Mouse (Mus musculus) midbrain, embryonic 10.5 days (tissue): ENCODE data around the gene B4galt5. TPM values are rescaled to one million over a fixed set of nuclear protein-coding genes. Genes with fewer than 3 reads are reported as not detected.
A peak's percentile ranks its signal among the peaks of the same experiment; 100 is the strongest.

Experiments
- DNase-seq: peaks from one replicate; pipeline ENCODE4 v3.0.0-alpha.2; 2017; ENCODE audit warnings: low spot score
- H3K27ac ChIP-seq: fragments of 300-500 bp; sonication (generic); replicated peaks from 2 replicates; pipeline ENCODE4 v1.5.1; 2016; ENCODE audit warnings: mild to moderate bottlenecking
- H3K27me3 ChIP-seq: fragments of 300-500 bp; sonication (generic); 2 replicates; pipeline ENCODE4 v1.6.1; 2016; ENCODE audit warnings: low read depth, mild to moderate bottlenecking; ENCODE audit not compliant: poor library complexity, severe bottlenecking
- H3K36me3 ChIP-seq: fragments of 300-500 bp; sonication (generic); 2 replicates; pipeline ENCODE4 v1.6.1; 2016; ENCODE audit warnings: mild to moderate bottlenecking, moderate library complexity
- H3K4me1 ChIP-seq: fragments of 300-500 bp; sonication (generic); 2 replicates; pipeline ENCODE4 v1.6.1; 2016
- H3K4me3 ChIP-seq: fragments of 300-500 bp; sonication (generic); 2 replicates; pipeline ENCODE4 v1.5.1; 2016; ENCODE audit warnings: mild to moderate bottlenecking, moderate library complexity
- H3K9me3 ChIP-seq: fragments of 300-500 bp; sonication (generic); replicated peaks from 2 replicates; pipeline ENCODE4 v1.6.1; 2016; ENCODE audit warnings: mild to moderate bottlenecking
- WGBS: fragments of 180-500 bp; shearing (Covaris S2); methylation state at CpG from one replicate; pipeline ENCODE4 v1.1.7; 2016; 5-methylcytosine and 5-hydroxymethylcytosine counted together
- polyA plus RNA-seq: library from polyadenylated mRNA; unstranded; fragments of >200 nt; fragmentation: Nextera tagmentation; extraction: Ambion mirVana; gene quantifications from 2 replicates; pipeline ENCODE4 v1.2.1, GENCODE M21; 2016

The B4galt5 gene
- polyA plus RNA-seq, 1 experiment from 2014 or later = 9.1 TPM

DNA sequence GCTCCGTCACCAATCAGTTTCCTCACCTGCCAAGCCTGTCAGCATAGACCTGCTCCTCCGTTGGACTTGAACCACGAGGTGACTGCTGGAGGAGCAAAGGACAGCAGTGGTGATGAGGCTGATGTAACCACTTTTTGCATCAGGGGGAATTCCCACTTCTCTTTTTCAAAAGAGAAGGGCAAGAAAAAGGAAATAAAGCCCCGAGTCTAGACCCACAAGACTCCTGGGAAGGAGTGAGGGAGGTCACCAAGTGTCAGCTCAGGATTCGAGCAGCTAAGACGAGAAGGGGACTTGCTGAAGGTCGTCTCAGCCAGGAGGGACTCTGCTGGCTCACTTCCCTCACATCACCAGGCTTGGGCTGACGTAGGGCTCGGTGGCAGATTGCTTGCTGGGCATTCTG, 26.2 kb upstream of the B4galt5 start:
- Histone ChIP-seq H3K4me1 (peaks cover 21% of the 10 kb centered on the region), H3K27me3 (no peaks in the 10 kb centered on the region), H3K4me3 (no peak overlapping the region), H3K9me3 (no peaks in the 10 kb centered on the region), H3K36me3 (no peaks in the 10 kb centered on the region), H3K27ac (no peak overlapping the region)
- 81% methylated on average over 9 of the region's 9 CpGs for WGBS
- DNase-seq = no peak

DNA sequence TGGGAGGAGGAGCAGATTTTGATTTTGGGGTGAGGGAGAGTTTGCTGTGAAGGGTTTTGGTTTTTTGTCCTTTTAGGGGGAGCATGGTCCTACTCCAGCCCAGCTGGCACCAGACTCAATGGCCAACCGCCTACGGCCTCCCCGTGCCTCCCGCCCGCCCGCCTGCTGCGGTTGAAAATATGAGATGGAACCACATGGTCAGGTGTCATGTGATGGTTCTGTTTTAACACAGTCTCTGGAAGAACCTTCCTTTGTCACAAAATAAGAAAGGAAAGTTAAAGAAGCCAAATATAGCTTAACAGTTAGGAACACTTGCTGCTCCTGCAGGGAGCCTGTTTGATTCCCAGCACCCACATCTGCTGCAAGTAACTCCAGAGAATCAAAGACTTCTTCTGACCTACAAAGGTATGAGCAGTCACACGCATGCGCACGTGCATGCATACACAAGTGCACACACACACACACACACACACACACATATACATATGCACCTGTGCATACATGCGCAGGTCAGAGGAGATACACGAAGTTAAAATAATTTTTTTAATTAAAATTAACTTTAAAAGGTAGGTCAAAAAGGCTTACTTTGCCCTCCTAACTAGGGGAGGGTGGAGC, 25.3 kb upstream of the B4galt5 start:
- no peaks in the 10 kb centered on the region for H3K9me3 ChIP-seq
- no peak overlapping the region for H3K4me3 ChIP-seq
- H3K27me3 ChIP-seq = no peaks in the 10 kb centered on the region
- no peaks in the 10 kb centered on the region for H3K36me3 ChIP-seq
- H3K27ac ChIP-seq = no peak overlapping the region
- no peak for DNase-seq
- WGBS = 92% methylated on average over 12 of the region's 12 CpGs
- H3K4me1 ChIP-seq = peaks cover 16% of the 10 kb centered on the region

DNA sequence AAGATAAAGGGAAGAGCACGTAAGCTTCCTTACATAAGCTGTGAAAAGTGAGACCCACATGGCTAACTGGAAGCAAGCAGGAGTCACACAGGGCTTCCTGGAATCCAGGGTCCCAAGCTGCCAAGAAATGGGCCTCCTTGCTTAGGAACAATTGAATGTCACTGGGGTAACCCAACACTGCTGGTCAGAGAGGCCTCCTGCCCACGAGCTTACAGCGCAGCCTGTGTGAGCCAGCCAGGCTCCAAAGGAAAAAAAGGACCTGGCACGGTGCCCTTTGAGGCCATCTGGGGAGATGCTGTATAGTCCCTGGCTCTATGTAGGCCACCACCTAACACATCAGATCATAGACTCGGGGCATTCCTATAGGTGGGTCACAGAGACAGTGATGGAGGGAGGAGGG, 24.3 kb upstream of the B4galt5 start:
- Histone ChIP-seq H3K27ac (no peak overlapping the region), H3K27me3 (no peaks in the 10 kb centered on the region), H3K4me3 (no peak overlapping the region), H3K4me1 (peaks cover 8% of the 10 kb centered on the region; the same call in 1 of the 2 replicates), H3K36me3 (no peaks in the 10 kb centered on the region), H3K9me3 (no peaks in the 10 kb centered on the region)
- no peak for DNase-seq
- WGBS = 87% methylated on average over 5 of the region's 5 CpGs

DNA sequence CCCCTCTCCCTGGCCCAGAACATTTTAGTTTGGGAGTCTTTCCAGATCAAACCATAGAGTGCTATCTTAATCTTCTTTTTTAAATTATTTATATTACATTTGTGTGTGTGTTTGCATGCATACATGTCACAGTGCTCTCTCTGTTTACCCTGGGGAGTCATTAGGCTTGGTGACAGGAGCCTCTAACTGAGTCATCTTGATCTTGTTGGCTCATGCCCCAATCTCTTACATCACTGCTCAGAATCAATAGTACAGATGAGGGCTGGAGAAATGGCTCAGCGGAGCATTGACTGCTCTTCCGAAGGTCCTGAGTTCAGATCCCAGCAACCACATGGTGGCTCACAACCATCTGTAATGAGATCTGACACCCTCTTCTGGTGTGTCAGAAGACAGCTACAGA, 22.5 kb upstream of the B4galt5 start:
- H3K27me3 ChIP-seq = no peaks in the 10 kb centered on the region
- H3K27ac ChIP-seq = no peak overlapping the region
- no peak overlapping the region for H3K4me3 ChIP-seq
- H3K4me1 ChIP-seq = 0 out of 2 replicates have a peak, but pooled peaks cover 3% of the 10 kb centered on the region
- no peaks in the 10 kb centered on the region for H3K9me3 ChIP-seq
- no peak for DNase-seq
- 99% methylated on average over 2 of the region's 2 CpGs for WGBS
- no peaks in the 10 kb centered on the region for H3K36me3 ChIP-seq

DNA sequence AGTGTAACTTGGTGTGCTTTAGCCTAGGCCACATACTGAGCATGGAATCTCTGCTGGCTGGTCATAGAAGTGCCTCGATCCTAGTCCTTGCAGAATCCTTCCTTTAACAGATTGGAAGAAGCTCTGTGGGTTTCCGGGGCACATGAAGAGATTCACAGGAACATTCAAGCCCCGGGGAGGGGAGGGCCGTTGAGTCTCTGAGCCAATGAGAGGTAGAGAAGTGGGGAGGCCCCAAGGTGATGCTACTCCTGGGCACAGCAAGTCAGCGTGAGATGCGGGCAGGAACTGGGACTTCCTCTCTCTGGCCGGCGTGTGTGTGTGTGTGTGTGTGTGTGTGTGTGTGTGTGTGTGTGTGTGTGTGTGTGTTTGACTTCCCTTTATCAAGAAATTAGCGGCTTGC, 19.3 kb upstream of the B4galt5 start:
- Histone ChIP-seq H3K36me3 (no peaks in the 10 kb centered on the region), H3K27ac (no peak overlapping the region), H3K9me3 (peaks cover 4% of the 10 kb centered on the region; the same call in 1 of the 2 replicates), H3K4me1 (no peaks in the 10 kb centered on the region), H3K4me3 (no peak overlapping the region), H3K27me3 (no peaks in the 10 kb centered on the region)
- no peak for DNase-seq
- WGBS = 85% methylated on average over 7 of the region's 9 CpGs

DNA sequence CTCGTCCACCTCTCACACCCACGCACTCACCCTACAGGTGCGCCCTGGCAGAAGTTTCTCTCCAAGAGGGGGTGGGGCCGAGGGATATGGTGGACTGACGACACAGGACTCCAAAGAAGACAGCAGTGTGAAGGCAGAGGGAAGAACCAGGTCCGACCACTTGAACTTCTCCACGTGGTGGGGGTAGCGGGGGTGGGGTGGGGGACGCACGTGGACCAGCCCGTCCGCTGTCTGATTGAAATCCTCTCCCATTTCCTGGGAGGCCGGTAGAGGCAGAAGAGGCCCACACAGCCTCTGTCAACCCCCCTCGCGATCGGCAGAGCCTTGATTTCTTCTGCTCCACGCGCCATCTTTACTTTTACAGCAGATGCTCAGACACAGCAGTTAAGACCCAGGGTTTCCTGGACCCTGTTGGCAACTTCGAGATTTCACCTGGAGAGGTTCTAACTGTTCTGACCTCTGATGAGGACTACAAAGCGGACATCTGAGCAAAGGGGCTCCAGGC, 18.8 kb upstream of the B4galt5 start:
- WGBS = 66% methylated on average over 20 of the region's 20 CpGs

DNA sequence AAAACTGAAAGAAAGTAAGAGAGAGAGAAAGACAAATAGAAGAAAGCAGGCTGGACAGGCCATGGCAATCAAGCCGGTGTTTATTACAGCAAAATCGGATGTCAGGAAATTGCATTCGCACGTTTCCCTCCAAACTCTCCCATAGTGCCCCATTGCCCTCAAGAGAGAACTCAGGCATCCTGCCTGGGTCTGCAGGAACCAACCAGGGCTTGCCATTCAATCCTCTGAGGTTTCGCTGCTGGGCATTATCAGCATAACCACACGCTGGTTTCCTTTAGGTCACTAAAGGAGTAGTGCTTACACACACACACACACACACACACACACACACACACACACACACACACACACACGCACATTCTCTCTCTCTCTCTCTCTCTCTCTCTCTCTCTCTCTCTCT, 18.3 kb upstream of the B4galt5 start:
- 57% methylated on average over 7 of the region's 7 CpGs for WGBS
- no peaks in the 10 kb centered on the region for H3K27me3 ChIP-seq
- no peaks in the 10 kb centered on the region for H3K36me3 ChIP-seq
- H3K9me3 ChIP-seq = peaks cover 4% of the 10 kb centered on the region; the same call in 1 of the 2 replicates
- no peaks in the 10 kb centered on the region for H3K4me1 ChIP-seq
- H3K27ac ChIP-seq = no peak overlapping the region
- DNase-seq = no peak
- H3K4me3 ChIP-seq = no peak overlapping the region

More for the DNA sequence above, 18.8 kb upstream of the B4galt5 start:
- H3K9me3 ChIP-seq = peaks cover 4% of the 10 kb centered on the region; the same call in 1 of the 2 replicates
- no peaks in the 10 kb centered on the region for H3K27me3 ChIP-seq
- no peak for DNase-seq
- no peak overlapping the region for H3K4me3 ChIP-seq
- no peak overlapping the region for H3K27ac ChIP-seq
- H3K4me1 ChIP-seq = no peaks in the 10 kb centered on the region
- no peaks in the 10 kb centered on the region for H3K36me3 ChIP-seq

DNA sequence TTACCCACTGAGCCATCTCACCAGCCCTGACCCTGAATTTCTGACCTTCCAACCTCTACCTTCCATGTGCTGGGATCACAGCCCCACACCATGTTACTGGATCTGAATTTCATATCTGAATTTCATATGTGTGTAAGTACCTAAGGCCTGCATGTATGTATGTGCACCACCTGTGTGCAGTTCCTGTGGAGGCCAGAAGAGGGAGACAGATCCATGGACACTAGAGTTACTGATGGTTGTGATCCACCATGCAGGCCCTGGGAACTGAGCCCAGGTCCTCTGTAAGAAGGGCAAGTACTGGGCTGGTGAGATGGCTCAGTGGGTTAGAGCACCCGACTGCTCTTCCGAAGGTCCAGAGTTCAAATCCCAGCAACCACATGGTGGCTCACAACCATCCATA, 16.1 kb upstream of the B4galt5 start:
- 91% methylated on average over 2 of the region's 2 CpGs for WGBS
- H3K9me3 ChIP-seq = peaks cover 4% of the 10 kb centered on the region; the same call in 1 of the 2 replicates
- no peaks in the 10 kb centered on the region for H3K27me3 ChIP-seq
- H3K4me3 ChIP-seq = no peak overlapping the region
- H3K36me3 ChIP-seq = no peaks in the 10 kb centered on the region
- no peak for DNase-seq
- no peak overlapping the region for H3K27ac ChIP-seq
- H3K4me1 ChIP-seq = no peaks in the 10 kb centered on the region

DNA sequence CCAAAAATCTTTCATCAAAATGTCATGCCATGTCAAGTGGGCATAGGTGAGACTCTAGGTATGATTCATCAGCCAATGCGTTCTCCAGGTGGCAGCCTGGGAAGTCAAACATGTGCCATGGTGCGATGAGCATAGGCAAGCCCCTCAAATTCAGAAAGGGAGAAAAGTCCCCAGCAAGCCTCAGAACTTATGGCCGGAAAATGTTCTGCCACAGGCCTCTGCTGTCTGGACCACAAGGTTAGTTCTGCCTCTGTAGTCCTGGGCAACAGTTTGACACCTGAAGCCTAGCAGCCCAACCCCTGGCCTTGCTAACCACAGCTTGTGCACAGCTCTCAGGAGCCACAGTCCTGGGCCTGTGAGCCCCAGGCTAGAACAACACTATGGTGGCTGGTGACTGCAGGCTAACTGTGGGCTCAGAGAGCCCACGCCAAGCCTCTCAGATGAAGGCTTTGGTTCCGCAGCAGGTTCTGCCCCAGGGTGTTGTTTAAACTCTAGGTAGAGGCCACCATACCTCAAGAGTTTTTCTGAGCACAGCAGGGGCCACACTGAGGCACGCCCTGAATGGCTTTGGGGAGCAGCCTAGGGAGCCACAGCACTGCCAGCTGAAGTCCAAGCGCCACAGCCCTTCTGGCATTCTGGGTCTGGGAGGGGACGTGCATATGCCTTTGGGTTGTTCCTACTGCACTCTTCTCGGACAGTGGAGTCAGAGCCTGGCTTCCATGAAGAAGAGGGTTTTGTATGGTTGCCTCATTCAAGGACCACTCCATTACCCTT, 14.5 kb upstream of the B4galt5 start:
- H3K27ac ChIP-seq = 0 out of 2 replicates have a peak overlapping the region, but pooled peaks have one; percentile 42
- no peaks in the 10 kb centered on the region for H3K36me3 ChIP-seq
- H3K27me3 ChIP-seq = no peaks in the 10 kb centered on the region
- H3K4me3 ChIP-seq = no peak overlapping the region
- H3K4me1 ChIP-seq = no peaks in the 10 kb centered on the region
- WGBS = 68% methylated on average over 9 of the region's 9 CpGs
- no peak for DNase-seq
- peaks cover 4% of the 10 kb centered on the region; the same call in 1 of the 2 replicates for H3K9me3 ChIP-seq

DNA sequence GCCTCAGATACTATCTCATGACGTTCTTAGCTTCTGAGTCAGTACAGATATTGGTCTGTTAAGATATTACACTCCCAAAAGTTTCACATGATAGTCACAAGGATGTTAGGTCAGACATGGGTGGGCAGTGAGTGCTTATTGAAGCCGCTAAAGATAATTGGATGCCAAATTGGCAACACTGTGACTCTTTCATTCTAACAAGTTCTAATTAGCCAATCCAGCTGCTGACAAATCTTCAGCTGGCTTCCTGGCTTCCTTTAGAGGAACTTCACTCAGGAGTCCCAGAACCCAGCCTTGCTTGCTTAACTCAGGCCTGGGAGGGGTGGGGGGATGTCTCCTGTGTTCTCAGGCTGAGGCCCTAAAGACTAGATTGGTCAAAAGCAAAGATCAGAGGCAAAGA, 9.5 kb upstream of the B4galt5 start:
- H3K4me1 ChIP-seq = peaks cover 9% of the 10 kb centered on the region
- 89% methylated on average over 2 of the region's 2 CpGs for WGBS
- no peak overlapping the region for H3K27ac ChIP-seq
- DNase-seq = no peak
- H3K4me3 ChIP-seq = no peak overlapping the region
- H3K36me3 ChIP-seq = no peaks in the 10 kb centered on the region
- H3K9me3 ChIP-seq = no peaks in the 10 kb centered on the region
- H3K27me3 ChIP-seq = no peaks in the 10 kb centered on the region

DNA sequence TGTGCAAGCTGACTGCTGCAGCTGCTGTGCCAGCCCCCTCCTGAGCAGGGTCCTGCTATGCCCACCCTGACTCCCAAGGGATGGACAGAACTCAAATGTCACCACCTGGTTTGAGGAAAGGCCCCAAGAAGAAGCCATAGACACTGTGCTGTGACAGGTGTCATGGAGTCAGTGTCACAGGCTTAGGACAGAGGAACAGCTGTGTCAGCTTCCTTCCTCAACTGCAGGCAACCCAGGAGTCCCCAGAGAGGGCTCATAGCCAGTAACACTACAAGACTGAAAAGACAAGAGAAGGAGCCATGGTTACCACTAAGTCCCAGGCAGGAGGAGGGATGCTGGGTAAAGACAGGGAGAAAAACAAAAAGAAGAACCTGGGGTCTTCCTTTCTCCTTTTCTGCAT, 7.9 kb upstream of the B4galt5 start:
- no peaks in the 10 kb centered on the region for H3K36me3 ChIP-seq
- peaks cover 14% of the 10 kb centered on the region for H3K27me3 ChIP-seq
- H3K4me3 ChIP-seq = no peak overlapping the region
- DNase-seq = no peak
- H3K9me3 ChIP-seq = no peaks in the 10 kb centered on the region
- H3K27ac ChIP-seq = no peak overlapping the region
- peaks cover 19% of the 10 kb centered on the region for H3K4me1 ChIP-seq

DNA sequence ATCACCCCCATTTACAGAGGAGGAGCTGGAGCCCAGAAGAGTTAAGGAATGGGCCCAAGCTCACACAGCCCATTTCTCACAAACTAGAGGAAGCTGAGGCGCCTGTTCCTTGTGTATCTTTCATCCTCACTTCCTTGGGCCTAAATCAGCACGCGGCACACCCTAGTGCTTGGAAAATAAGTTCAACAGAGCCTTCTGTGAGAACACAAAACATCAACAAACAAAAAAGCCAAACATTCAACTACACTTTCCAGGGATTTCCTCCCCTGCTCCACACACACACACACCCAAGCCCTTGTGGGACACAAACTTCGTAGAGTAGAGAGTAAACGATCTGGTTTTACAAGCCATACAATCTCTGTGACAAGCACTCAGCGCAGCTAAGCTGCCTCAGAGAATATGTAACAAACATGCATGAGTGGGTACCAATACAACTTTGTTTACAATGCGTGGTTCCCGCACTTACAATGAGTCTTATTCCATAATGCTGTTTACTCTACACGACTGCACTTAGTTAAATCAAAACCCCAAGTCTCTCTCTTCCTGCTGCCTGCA, 5.7 kb upstream of the B4galt5 start:
- 75% methylated on average over 9 of the region's 9 CpGs for WGBS
- Histone ChIP-seq H3K36me3 (no peaks in the 10 kb centered on the region), H3K27ac (no peak overlapping the region), H3K27me3 (peaks cover 36% of the 10 kb centered on the region), H3K4me3 (no peak overlapping the region), H3K4me1 (peaks cover 23% of the 10 kb centered on the region), H3K9me3 (no peaks in the 10 kb centered on the region)
- DNase-seq = no peak

DNA sequence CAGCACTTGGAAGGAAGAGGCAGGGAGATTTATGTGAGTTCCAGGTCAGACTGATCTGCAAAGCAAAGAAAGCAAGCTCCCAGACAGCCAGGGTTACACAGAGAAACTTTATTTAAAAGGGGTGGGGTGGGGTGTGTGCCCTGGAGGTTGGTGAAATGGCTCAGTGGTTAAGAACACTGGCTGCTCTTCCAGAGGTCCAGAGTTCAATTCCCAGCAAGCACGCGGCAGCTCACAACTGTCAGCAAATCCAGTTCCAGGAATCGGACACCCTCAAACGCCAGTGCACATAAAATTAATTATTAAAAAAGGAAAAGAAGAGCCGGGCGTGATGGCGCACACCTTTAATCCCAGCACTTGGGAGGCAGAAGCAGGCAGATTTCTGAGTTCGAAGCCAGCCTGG, 5.1 kb upstream of the B4galt5 start:
- H3K4me3 ChIP-seq = no peak overlapping the region
- H3K36me3 ChIP-seq = no peaks in the 10 kb centered on the region
- H3K4me1 ChIP-seq = peaks cover 27% of the 10 kb centered on the region
- H3K27me3 ChIP-seq = peaks cover 37% of the 10 kb centered on the region
- no peaks in the 10 kb centered on the region for H3K9me3 ChIP-seq
- no peak for DNase-seq
- H3K27ac ChIP-seq = no peak overlapping the region
- 93% methylated on average over 8 of the region's 8 CpGs for WGBS
